Mouse (Mus musculus) limb, embryonic 13.5 days (tissue): Measurements from ENCODE around the gene Xpr1. TPM values are rescaled to one million over a fixed set of nuclear protein-coding genes. Genes with fewer than 3 reads are reported as not detected.

ENCODE experiments used
- ATAC-seq: fragments of 200-750 bp; cut with Nextera tagmentation; 2 replicates; pipeline ENCODE4 v1.8.0; 2017; ENCODE audit warnings: low read depth, moderate number of reproducible peaks, moderate TSS enrichment; ENCODE audit not compliant: low FRiP score
- H3K27ac ChIP-seq: fragments of 300-500 bp; sonication (generic); 2 replicates; pipeline ENCODE4 v1.5.1; 2015; ENCODE audit warnings: inconsistent platforms, mild to moderate bottlenecking, moderate library complexity
- H3K27me3 ChIP-seq: fragments of 300-500 bp; sonication (generic); 2 replicates; pipeline ENCODE4 v1.6.1; 2015; ENCODE audit warnings: mild to moderate bottlenecking, inconsistent platforms
- H3K36me3 ChIP-seq: fragments of 300-500 bp; sonication (generic); 2 replicates; pipeline ENCODE4 v1.6.1; 2015; ENCODE audit warnings: inconsistent platforms, mild to moderate bottlenecking, moderate library complexity
- H3K4me1 ChIP-seq: fragments of 300-500 bp; sonication (generic); 2 replicates; pipeline ENCODE4 v1.6.1; 2015; ENCODE audit warnings: inconsistent platforms
- H3K4me2 ChIP-seq: fragments of 300-500 bp; sonication (generic); replicated peaks from 2 replicates; pipeline ENCODE4 v1.6.1; 2015; ENCODE audit warnings: inconsistent platforms, mild to moderate bottlenecking, moderate library complexity
- H3K4me3 ChIP-seq: fragments of 300-500 bp; sonication (generic); 2 replicates; pipeline ENCODE4 v1.5.1; 2015; ENCODE audit warnings: moderate library complexity, mild to moderate bottlenecking, inconsistent platforms
- H3K9ac ChIP-seq: fragments of 300-500 bp; sonication (generic); 2 replicates; pipeline ENCODE4 v1.6.1; 2015; ENCODE audit warnings: mild to moderate bottlenecking, inconsistent platforms
- H3K9me3 ChIP-seq: fragments of 300-500 bp; sonication (generic); 2 replicates; pipeline ENCODE4 v1.6.1; 2016; ENCODE audit warnings: inconsistent platforms
- WGBS: fragments of 180-500 bp; shearing (Covaris S2); methylation state at CpG from one replicate; pipeline ENCODE4 v1.1.7; 2015; 5-methylcytosine and 5-hydroxymethylcytosine counted together
- polyA plus RNA-seq: library from polyadenylated mRNA; unstranded; fragments of >200 nt; fragmentation: Nextera tagmentation; extraction: Ambion mirVana; gene quantifications from 2 replicates; pipeline ENCODE4 v1.2.1, GENCODE M21; 2015

The Xpr1 gene
- polyA plus RNA-seq, 1 experiment from 2014 or later: 8.8 TPM

DNA sequence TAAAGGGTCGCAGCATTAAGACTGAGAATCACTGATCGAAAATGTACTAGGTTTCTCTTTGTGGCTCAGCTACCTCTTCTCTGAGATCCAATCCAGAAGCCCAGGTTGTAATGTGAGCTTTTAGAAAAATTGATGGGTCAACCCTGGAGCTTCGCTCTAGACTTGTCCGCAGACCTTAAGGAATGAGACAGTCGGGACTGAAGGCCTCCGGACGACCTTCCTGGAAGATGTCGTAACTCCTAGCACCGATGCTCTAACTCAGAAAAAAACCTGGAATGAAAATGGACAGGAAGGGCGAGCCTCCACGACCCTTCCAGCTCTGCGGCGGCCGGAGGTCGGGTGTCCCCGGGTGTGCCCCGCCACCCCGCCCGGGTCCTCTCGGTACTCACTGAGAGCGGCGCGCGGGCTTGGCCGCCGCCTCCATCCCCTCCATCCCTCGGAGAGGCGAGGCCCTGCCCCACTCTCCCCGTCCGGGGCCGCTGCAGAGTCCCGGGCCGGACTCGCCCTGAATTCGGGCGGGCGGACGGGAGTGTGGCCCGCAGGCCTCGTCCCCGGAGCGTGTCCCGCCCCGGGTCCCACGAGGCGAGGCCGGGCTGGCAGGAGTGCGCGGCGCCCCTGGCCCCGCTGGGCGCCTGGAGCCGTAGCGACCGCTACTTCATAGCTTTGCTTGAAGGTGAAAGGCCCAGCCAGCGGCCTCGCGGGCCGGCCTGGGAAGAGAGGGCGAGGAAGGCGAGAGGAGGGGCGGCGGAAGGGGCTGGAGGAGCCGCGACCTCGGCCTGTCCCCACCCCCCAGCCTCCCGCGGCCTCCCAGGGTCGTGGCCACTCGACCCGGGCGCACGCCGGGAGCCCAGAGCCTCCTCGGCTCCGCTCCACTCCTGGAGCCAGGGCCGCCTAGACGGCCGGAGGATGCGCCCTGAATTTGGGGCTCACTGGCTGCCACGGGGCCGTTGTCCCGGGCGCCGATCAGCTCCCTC lies 173.1 kb downstream of the Xpr1 start, which contains the start of gene BC034090:
Gene BC034090, minus strand, starts transcription at position 648 of the 974 bp plus-strand sequence.
- peak within 1 kb of the TSS; percentile 84 for H3K4me2 ChIP-seq
- 2% methylated on average over 80 of the region's 85 CpGs for WGBS
- peak within 1 kb of the TSS; percentile 97 for H3K9ac ChIP-seq
- H3K9me3 ChIP-seq: no peaks in the 10 kb centered on the region
- peak; percentile 74 for ATAC-seq
- peaks cover 28% of the 10 kb centered on the region for H3K36me3 ChIP-seq
- no peaks in the 10 kb centered on the region for H3K27me3 ChIP-seq
- H3K4me3 ChIP-seq: peak within 1 kb of the TSS; percentile 73
- peaks cover 46% of the 10 kb centered on the region for H3K4me1 ChIP-seq
- H3K27ac ChIP-seq: peak within 1 kb of the TSS; percentile 88

DNA sequence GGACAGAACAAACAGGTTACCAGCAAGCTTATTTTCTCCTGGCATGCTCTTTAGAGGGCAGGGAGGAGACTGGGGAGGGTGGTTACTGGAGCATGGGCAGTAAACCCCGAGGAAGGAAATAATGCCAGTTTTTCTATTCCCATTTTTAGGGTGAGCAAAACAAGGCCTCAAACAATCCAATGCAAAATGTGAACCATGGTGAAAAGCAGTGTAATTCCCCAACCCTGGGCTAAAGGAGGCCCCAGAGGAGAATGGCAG lies 174.8 kb downstream of the Xpr1 start:
- H3K9ac ChIP-seq: no peak overlapping the region
- no peak overlapping the region for H3K4me3 ChIP-seq
- WGBS: 83% methylated on average over 1 of the region's 1 CpGs
- peaks cover 40% of the 10 kb centered on the region for H3K36me3 ChIP-seq
- peaks cover 60% of the 10 kb centered on the region for H3K4me1 ChIP-seq
- H3K9me3 ChIP-seq: no peaks in the 10 kb centered on the region
- no peaks in the 10 kb centered on the region for H3K27me3 ChIP-seq
- no peak for ATAC-seq
- no peak overlapping the region for H3K27ac ChIP-seq
- no peak overlapping the region for H3K4me2 ChIP-seq

DNA sequence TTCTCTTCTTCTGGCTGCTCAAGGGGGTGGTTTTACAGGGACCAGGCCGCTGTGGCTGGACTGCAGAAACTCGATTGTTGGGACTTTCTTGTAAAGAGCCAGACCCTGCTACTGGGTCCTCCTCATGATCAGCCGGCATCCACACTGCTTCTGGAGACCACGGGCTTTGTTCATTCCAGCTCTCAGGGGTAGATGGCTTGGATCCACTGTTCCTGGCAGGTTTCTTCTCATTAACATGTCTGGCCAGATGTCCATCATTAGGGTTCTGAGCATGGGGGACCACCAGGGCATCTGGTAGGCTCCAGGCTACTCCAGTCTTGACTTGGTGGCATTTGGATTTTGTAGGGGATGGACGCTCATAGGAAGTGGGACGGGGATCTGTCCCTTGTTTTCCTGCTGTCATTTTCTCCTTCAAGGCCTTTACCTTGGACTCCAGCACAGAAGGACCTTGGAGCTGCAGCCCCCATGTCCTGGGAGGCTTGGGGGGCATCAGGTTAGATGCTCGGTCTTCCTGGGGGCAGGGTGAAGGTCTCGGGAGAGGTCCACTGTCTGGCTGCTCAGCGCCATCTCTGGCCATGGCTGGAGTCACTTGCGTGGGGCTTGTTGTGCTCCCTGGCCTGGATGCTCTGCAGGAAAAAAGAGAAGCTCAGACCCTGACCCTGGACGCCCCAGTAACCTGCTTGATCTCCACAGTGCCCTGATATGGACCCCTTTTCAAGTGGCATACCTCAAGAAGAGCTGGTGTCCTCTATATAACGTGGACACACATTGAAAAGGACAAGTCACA lies 175.3 kb downstream of the Xpr1 start:
- no peak for ATAC-seq
- Histone ChIP-seq H3K27me3 (no peaks in the 10 kb centered on the region), H3K9ac (no peak overlapping the region), H3K4me1 (peaks cover 63% of the 10 kb centered on the region), H3K27ac (no peak overlapping the region), H3K4me2 (no peak overlapping the region), H3K4me3 (no peak overlapping the region), H3K9me3 (no peaks in the 10 kb centered on the region), H3K36me3 (peaks cover 45% of the 10 kb centered on the region)
- 79% methylated on average over 12 of the region's 12 CpGs for WGBS

DNA sequence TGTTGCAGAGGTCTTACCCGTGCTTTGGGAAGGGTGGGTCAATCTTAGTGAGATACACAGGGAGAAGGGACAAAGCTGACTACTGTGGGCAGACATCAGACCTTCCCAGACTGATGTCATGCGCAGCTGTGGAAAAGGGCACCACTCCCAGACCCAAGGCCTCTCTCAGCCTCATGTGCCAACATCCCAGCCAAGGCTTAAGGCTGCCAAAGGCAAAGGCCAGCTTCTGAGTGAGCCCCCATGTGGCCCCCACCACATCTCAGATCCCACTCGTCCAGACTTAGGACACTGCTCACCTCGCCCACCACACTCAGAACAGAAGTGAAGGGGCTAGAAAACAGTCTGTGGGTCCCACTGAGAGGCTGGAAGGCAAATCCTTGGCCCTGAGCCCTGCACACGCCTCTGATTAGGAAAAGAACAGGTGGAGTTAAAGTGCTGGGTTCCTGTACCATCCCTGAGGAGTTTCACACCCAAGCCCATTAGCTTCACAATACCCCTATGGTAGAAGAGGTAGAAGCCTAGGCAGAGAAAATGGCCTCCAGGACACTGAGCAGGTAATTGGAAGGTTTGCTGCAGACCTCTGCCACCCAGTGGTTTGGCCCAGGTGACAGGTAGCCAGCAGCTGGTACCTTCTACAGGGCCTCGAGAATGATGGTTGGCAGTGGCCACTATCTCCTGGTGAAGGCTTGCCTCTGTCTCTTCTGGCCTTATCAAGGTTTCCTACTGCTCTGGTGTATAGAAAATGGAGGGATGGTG lies 177.1 kb downstream of the Xpr1 start:
- Histone ChIP-seq H3K27ac (no peak overlapping the region), H3K27me3 (no peaks in the 10 kb centered on the region), H3K9ac (0 out of 2 replicates have a peak overlapping the region, but pooled peaks have one; percentile 13), H3K9me3 (no peaks in the 10 kb centered on the region), H3K4me1 (peaks cover 72% of the 10 kb centered on the region), H3K36me3 (peaks cover 52% of the 10 kb centered on the region), H3K4me3 (no peak overlapping the region), H3K4me2 (no peak overlapping the region)
- ATAC-seq: no peak
- WGBS: 85% methylated on average over 6 of the region's 6 CpGs

DNA sequence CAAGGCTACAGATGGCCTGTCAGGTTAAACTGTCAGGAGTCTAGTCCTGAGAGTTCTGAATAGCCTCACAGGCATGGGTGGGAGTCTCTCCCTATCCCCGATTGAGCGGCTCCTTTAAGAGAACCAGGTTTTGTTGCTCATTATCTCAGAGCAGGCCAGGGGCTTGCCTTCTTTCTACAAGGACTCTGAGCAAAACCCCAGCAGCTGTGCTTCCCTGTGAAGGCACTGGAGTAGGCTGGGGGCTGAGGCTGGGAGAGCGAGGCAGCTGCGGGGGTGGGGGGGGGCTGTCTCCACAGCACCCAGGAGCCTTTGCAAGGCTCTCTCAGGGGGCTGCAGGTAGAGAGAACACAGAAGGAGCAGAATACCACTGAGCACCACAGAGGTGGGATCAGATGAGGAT lies 178.0 kb downstream of the Xpr1 start:
- Histone ChIP-seq H3K9ac (no peak overlapping the region; the same call in 1 of the 2 replicates), H3K4me2 (no peak overlapping the region), H3K27ac (no peak overlapping the region), H3K4me1 (peaks cover 76% of the 10 kb centered on the region), H3K9me3 (no peaks in the 10 kb centered on the region), H3K27me3 (no peaks in the 10 kb centered on the region), H3K4me3 (no peak overlapping the region), H3K36me3 (peaks cover 52% of the 10 kb centered on the region)
- ATAC-seq: no peak
- 67% methylated on average over 4 of the region's 4 CpGs for WGBS

DNA sequence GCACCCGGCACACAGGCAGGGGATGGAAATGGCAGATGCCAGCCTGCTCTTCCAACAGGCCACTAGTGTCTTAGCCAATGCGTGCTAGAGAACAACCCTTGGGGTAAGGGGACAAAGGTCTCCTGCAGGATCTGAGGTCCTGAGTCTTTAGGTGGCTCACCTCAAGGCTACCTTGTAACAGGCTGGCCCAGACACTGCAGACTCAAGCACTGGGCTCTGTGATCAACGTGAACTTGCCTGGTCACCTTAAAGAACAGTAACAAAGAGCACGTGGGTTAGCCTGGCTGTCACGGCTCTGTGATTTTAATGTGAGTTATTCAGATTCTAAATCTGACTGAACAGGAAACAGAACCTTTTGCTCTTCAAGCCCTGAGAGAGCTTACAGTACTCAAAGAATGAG lies 179.1 kb downstream of the Xpr1 start:
- Histone ChIP-seq H3K9me3 (no peaks in the 10 kb centered on the region), H3K4me1 (peaks cover 85% of the 10 kb centered on the region), H3K36me3 (peaks cover 52% of the 10 kb centered on the region), H3K4me3 (no peak overlapping the region), H3K4me2 (no peak overlapping the region), H3K9ac (no peak overlapping the region), H3K27me3 (no peaks in the 10 kb centered on the region), H3K27ac (no peak overlapping the region)
- 84% methylated on average over 5 of the region's 5 CpGs for WGBS
- ATAC-seq: no peak

DNA sequence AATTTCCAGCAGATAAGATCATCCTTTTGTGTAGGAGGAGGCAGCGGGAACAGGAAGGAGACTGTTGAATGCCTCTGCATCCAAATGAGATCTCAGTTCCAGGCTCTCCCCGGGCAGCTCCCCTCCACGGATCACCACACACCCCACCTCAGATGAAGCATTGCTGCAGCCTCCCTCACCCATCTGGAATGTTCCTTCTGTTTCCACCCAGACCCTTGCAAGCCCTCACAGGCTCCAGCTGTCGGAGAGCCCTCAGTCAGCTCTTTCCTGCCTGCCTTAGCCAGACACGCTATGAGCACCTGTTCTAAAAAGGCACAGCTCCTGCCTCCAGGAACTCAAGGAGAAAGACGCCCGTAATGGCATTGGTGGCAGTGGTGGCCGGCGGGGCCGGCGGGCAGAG lies 179.8 kb downstream of the Xpr1 start:
- H3K4me3 ChIP-seq: no peak overlapping the region
- WGBS: 65% methylated on average over 11 of the region's 11 CpGs
- no peak overlapping the region for H3K27ac ChIP-seq
- no peak overlapping the region for H3K9ac ChIP-seq
- ATAC-seq: no peak
- H3K36me3 ChIP-seq: peaks cover 52% of the 10 kb centered on the region
- H3K27me3 ChIP-seq: no peaks in the 10 kb centered on the region
- H3K4me1 ChIP-seq: peaks cover 87% of the 10 kb centered on the region
- H3K4me2 ChIP-seq: no peak overlapping the region
- H3K9me3 ChIP-seq: no peaks in the 10 kb centered on the region

DNA sequence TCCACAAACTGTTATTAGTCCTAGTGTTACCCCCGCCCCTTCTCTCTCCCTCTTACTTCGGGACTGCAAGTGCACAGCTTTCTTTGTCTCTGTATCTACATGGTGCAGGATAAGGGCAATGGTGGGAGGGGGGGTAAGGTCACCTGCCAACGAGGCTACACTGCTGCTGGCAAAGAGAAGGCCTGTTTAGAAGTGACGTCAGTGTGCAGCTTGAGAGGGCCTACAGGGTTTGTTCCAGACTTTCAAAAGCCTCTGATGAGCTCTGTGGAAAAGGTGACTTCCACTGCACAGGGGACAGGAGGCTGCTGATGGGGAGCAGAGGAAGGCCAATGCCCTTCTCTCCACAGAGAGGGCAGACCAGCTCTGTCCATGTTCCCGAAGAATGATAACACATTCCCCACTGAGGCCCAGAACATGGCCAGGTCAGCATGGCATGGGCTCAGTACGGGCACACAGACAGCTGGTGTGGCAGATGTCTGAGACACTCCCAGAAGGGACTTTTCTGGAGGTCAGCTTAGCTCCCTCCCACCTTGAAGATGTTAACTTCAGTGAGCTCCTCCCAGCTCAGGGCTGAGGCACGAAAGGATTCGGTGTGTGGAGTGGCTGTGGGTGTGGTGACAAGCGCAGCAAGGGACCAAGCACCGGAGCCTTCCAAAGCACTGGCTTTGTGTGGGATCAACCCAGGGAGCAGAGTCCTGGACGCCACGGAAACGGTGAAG lies 180.8 kb downstream of the Xpr1 start:
- no peak overlapping the region; the same call in 1 of the 2 replicates for H3K27ac ChIP-seq
- no peak overlapping the region for H3K4me3 ChIP-seq
- no peak overlapping the region for H3K4me2 ChIP-seq
- H3K4me1 ChIP-seq: peaks cover 90% of the 10 kb centered on the region
- no peak overlapping the region for H3K9ac ChIP-seq
- WGBS: 70% methylated on average over 13 of the region's 13 CpGs
- H3K36me3 ChIP-seq: peaks cover 54% of the 10 kb centered on the region
- no peaks in the 10 kb centered on the region for H3K27me3 ChIP-seq
- no peak for ATAC-seq
- no peaks in the 10 kb centered on the region for H3K9me3 ChIP-seq

DNA sequence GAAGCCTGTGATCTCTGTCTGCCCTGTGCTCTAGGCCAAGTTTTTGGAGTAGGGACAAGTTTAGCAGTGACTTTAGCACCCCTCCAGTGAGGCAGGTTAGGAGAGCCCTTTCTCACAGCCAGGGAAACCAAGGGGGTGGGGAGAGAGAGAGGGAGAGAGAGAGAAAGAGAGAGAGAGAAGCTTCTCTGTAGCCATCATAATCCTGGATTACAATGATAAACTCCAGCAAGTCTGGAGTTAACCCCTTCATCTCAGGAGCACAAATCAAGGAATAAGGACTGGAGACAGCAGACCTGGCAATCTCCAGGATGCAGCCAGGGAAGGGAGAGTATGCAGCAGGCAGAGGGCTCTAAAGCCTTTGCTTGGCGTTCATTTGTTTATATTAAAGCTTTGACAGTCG lies 181.6 kb downstream of the Xpr1 start:
- H3K27ac ChIP-seq: peak overlapping the region; percentile 33; the same call in 1 of the 2 replicates
- no peak overlapping the region for H3K9ac ChIP-seq
- H3K4me3 ChIP-seq: no peak overlapping the region
- peaks cover 97% of the 10 kb centered on the region for H3K4me1 ChIP-seq
- no peaks in the 10 kb centered on the region for H3K27me3 ChIP-seq
- no peak for ATAC-seq
- peaks cover 54% of the 10 kb centered on the region for H3K36me3 ChIP-seq
- no peak overlapping the region for H3K4me2 ChIP-seq
- H3K9me3 ChIP-seq: no peaks in the 10 kb centered on the region
- WGBS: 28% methylated on average over 2 of the region's 2 CpGs

DNA sequence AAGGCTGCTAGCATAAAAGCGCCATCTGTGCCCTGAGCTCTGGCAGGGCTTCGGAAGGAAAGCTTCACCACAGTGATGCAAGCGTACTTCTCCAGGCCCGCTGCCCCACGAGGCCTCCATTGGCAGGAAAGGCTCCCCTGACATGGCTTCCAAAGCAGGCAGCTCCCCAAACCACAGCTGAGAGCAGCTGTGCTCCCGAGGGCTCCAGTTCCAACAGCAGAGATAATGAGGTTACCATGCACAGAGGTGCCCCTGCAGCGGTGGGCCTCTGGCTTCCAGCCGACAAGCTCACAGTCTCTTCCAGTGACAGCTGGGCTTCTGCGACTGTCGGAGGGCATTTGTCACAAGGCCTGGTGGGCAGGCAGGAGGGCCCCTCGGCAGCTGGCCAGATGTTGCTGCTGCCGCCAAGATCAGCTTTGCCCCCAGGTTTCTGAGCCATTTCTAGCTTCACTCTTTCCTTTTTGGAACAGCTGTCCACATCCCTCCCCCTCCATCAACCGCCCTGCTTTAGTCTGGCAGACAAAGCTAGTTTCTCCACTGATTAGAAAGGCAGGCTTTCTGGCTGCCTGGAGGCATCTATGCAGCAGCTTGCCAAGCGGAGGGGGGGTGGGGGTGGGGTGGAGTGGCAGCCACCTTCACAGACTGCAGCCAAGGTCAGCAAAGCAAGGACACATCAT lies 183.1 kb downstream of the Xpr1 start:
- H3K9ac ChIP-seq: peak overlapping the region; percentile 20; the same call in 1 of the 2 replicates
- peak; percentile 60 for ATAC-seq
- 14% methylated on average over 14 of the region's 14 CpGs for WGBS
- H3K27ac ChIP-seq: peak overlapping the region; percentile 93
- H3K4me1 ChIP-seq: peaks cover 98% of the 10 kb centered on the region
- H3K4me3 ChIP-seq: no peak overlapping the region
- no peaks in the 10 kb centered on the region for H3K9me3 ChIP-seq
- H3K4me2 ChIP-seq: peak overlapping the region; percentile 46
- no peaks in the 10 kb centered on the region for H3K27me3 ChIP-seq
- H3K36me3 ChIP-seq: peaks cover 42% of the 10 kb centered on the region

DNA sequence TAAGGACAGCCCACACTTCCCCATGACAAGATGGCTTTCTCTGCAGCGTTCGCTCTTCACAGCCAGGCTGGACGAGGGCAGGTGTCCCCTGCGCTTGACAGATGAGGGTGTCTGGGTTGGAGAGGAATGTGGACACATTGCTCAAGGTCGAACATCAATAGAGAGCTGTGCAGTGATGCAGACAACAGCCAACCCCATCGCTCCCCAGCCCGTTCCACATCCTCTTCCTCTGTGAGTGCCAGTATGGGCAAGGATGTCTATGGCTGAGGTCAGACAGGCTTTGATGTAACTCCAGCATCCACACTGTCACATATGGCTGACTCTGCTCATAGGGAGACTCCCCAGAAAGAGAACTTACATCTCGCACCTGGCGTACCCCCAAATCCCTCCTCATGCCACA lies 183.8 kb downstream of the Xpr1 start:
- peak overlapping the region; percentile 46 for H3K4me2 ChIP-seq

More for the DNA sequence above, 183.8 kb downstream of the Xpr1 start:
- peak overlapping the region; percentile 20; the same call in 1 of the 2 replicates for H3K9ac ChIP-seq
- 77% methylated on average over 9 of the region's 9 CpGs for WGBS
- peak overlapping the region; percentile 93 for H3K27ac ChIP-seq
- no peaks in the 10 kb centered on the region for H3K27me3 ChIP-seq
- H3K4me1 ChIP-seq: peaks cover 98% of the 10 kb centered on the region
- no peak overlapping the region for H3K4me3 ChIP-seq
- H3K9me3 ChIP-seq: no peaks in the 10 kb centered on the region
- ATAC-seq: no peak
- peaks cover 39% of the 10 kb centered on the region for H3K36me3 ChIP-seq
